Mouse (Mus musculus): ENCODE results near the gene Irak1bp1. TPM values are rescaled to one million over a fixed set of nuclear protein-coding genes. Genes with fewer than 3 reads are reported as not detected.

Gene Irak1bp1
- total and polyA plus RNA-seq, 2 experiments, result 1.3 to 1.6 TPM

DNA sequence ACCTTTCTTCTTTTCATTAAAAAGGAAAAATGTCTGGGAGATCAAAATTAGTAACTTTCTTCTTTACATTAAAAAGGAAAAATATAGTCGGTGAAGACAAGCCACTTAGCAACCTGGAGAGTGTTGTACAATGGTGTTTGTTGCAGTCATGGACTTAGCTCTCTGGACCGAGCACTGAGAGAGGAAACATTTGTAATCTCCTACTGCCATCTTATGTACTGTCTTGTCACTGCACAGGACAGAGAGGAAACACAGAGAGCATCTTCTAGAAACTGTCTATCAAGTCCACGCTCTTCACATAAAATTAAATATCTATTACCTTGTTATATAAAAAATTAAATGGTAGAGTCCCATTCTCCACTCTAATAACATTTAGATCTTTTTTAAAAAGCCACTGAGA is 14.8 kb upstream of the Irak1bp1 start:
- Histone ChIP-seq H3K79me2 (ENCODE audit: control insufficient read depth, insufficient read depth, low read length) (no peaks in the 10 kb centered on the region), H3K27me3 (ENCODE audit: control insufficient read depth, insufficient read depth, low read length) (no peaks in the 10 kb centered on the region), H3K27ac (replicated peaks; ENCODE audit: insufficient read depth, low read depth, low read length) (no peak overlapping the region), H3K4me1 (ENCODE audit: control insufficient read depth, insufficient read depth, low read length) (no peaks in the 10 kb centered on the region), H3K4me3 (ENCODE audit: insufficient read depth, low read depth, low read length) (no peak overlapping the region), H3K36me3 (ENCODE audit: control insufficient read depth, insufficient read depth, low read length) (no peaks in the 10 kb centered on the region), H3K9ac (ENCODE audit: low read depth, low read length) (no peak overlapping the region)
- peak; percentile 44 for DNase-seq (ENCODE audit: extremely low read depth, low read depth, low spot score)
- TF ChIP-seq POLR2A (IDR thresholded peaks at IDR 0.05; ENCODE audit: extremely low read depth, insufficient read depth, low read length), result no peak
- peak; percentile 26; the same call in 1 of the 2 replicates for TF ChIP-seq CTCF (IDR thresholded peaks at IDR 0.05; ENCODE audit: low read depth, low read length)
- WGBS, result 43% methylated on average over 3 of the region's 3 CpGs

DNA sequence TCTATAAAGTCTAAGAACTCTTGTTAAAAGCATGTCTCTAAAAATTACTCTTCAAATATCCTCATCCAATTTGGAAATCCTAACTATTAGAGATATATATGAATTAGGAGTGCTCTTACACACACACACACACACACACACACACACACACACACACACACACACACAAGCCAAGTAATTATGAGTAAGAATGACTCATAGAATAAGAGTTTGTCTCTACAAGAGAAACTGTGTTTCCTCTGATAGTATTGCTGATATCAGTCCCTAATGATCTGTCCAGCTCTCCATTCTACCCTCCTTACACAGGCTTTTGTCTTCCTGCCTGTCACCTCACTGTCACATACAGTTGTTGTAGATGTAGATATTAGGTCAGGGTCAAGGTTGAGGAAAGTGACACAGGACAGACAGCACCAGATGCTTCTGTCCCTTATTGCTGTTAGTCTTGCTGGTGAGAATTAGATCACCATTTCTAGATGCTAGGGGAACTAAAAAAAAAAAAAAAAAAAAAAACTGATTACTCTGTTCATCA is 14.0 kb upstream of the Irak1bp1 start:
- TF ChIP-seq POLR2A (IDR thresholded peaks at IDR 0.05; ENCODE audit: extremely low read depth, insufficient read depth, low read length), result no peak
- no peak for TF ChIP-seq CTCF (IDR thresholded peaks at IDR 0.05; ENCODE audit: low read depth, low read length)
- Histone ChIP-seq H3K36me3 (ENCODE audit: control insufficient read depth, insufficient read depth, low read length) (no peaks in the 10 kb centered on the region), H3K79me2 (ENCODE audit: control insufficient read depth, insufficient read depth, low read length) (no peaks in the 10 kb centered on the region), H3K4me1 (ENCODE audit: control insufficient read depth, insufficient read depth, low read length) (no peaks in the 10 kb centered on the region), H3K27ac (replicated peaks; ENCODE audit: insufficient read depth, low read depth, low read length) (no peak overlapping the region), H3K9ac (ENCODE audit: low read depth, low read length) (no peak overlapping the region), H3K27me3 (ENCODE audit: control insufficient read depth, insufficient read depth, low read length) (no peaks in the 10 kb centered on the region), H3K4me3 (ENCODE audit: insufficient read depth, low read depth, low read length) (no peak overlapping the region)
- no peak for DNase-seq (ENCODE audit: extremely low read depth, low read depth, low spot score)

DNA sequence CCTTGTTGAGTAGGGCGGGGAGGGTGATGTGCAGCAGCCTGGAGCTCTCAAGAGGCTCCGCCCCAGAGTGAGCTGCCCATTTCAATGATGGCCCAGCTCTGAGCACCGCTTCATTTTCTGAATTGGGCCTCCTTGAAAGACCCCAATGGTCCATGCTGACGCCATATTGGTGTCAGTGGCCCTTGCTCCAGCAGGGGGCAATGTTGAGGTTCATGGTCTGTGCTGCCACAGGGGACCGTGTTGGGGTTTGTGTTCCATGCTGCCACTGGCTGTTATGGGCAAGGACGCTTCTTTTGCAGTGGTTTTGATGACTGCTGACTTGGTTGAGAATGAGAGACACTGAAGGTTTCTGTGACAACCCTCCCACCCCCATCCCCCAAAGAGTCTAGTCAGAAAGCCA is 2.9 kb upstream of the Irak1bp1 start:
- H3K79me2 ChIP-seq (ENCODE audit: control insufficient read depth, insufficient read depth, low read length), result no peaks in the 10 kb centered on the region
- no peaks in the 10 kb centered on the region for H3K36me3 ChIP-seq (ENCODE audit: control insufficient read depth, insufficient read depth, low read length)
- WGBS, result 94% methylated on average over 6 of the region's 6 CpGs
- H3K27me3 ChIP-seq (ENCODE audit: control insufficient read depth, insufficient read depth, low read length), result no peaks in the 10 kb centered on the region
- TF ChIP-seq POLR2A (IDR thresholded peaks at IDR 0.05; ENCODE audit: extremely low read depth, insufficient read depth, low read length), result no peak
- TF ChIP-seq CTCF (IDR thresholded peaks at IDR 0.05; ENCODE audit: low read depth, low read length), result no peak
- no peak overlapping the region for H3K9ac ChIP-seq (ENCODE audit: low read depth, low read length)
- no peak for DNase-seq (ENCODE audit: extremely low read depth, low read depth, low spot score)
- no peak overlapping the region for H3K4me3 ChIP-seq (ENCODE audit: insufficient read depth, low read depth, low read length)
- no peaks in the 10 kb centered on the region for H3K4me1 ChIP-seq (ENCODE audit: control insufficient read depth, insufficient read depth, low read length)
- H3K27ac ChIP-seq (replicated peaks; ENCODE audit: insufficient read depth, low read depth, low read length), result no peak overlapping the region

DNA sequence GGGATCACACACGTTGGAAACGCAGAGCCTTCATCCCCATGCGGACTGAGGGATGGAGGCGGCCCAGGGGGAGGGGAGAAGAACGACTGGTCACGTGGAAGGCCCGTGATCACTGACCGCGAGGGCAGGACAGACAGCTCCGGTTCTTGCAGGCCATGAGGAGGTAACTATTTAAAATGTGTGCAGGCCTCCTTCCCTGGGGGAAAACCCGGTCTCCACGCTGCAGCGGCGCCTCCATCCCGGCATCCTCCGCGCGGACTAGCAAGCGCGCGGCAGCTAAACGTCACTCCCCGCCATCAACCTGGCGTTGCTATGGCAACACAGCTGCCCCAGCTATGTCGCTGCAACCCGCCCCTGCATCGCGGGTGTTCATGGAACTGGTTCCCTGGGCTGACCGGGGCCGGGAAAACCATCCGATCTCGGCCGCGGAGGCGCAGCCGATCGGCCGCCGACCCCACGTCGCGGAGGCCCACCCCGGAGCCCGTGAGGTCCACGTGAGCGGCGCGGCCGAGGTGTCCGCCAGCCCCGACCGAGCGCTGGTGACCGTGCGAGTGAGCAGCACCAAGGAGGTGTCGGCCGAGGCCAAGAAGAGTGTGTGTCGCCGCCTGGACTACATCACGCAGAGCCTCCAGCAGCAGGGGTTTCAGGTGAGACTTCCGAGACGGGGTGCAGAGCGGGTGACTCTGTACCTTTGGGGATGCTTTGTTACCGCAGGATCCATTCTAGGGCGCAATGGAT is 522 bp downstream of the Irak1bp1 start:
- no peaks in the 10 kb centered on the region for H3K4me1 ChIP-seq (ENCODE audit: control insufficient read depth, insufficient read depth, low read length)
- TF ChIP-seq POLR2A (IDR thresholded peaks at IDR 0.05; ENCODE audit: extremely low read depth, insufficient read depth, low read length) (no peak), CTCF (IDR thresholded peaks at IDR 0.05; ENCODE audit: low read depth, low read length) (no peak)
- H3K4me3 ChIP-seq (ENCODE audit: insufficient read depth, low read depth, low read length), result peak overlapping the region; percentile 77
- no peaks in the 10 kb centered on the region for H3K36me3 ChIP-seq (ENCODE audit: control insufficient read depth, insufficient read depth, low read length)
- no peak overlapping the region for H3K27ac ChIP-seq (replicated peaks; ENCODE audit: insufficient read depth, low read depth, low read length)
- WGBS, result under 1% methylated on average over 65 of the region's 65 CpGs
- peak overlapping the region; percentile 69 for H3K9ac ChIP-seq (ENCODE audit: low read depth, low read length)
- H3K79me2 ChIP-seq (ENCODE audit: control insufficient read depth, insufficient read depth, low read length), result no peaks in the 10 kb centered on the region
- H3K27me3 ChIP-seq (ENCODE audit: control insufficient read depth, insufficient read depth, low read length), result no peaks in the 10 kb centered on the region
- DNase-seq (ENCODE audit: extremely low read depth, low read depth, low spot score), result peak; percentile 77

DNA sequence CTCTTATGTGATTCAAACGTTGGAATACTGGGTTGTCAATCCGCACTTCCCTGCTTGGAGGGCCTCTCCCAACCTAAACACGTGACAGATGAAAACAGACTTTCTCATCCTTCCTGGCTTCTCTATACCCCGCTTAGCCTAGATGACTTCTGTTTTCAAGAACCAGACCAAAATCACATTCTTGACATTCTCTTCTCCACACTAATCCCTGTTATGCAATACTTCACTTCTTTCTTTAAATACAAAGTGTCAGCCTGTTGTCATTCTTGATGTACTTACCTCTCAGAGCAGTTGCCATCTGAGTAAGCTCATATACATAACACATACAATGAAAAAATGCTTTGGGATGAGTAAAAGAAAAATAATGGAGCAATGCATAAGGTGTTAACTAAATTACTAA is 2.6 kb downstream of the Irak1bp1 start:
- H3K79me2 ChIP-seq (ENCODE audit: control insufficient read depth, insufficient read depth, low read length), result no peaks in the 10 kb centered on the region
- H3K27ac ChIP-seq (replicated peaks; ENCODE audit: insufficient read depth, low read depth, low read length), result no peak overlapping the region
- WGBS, result 70% methylated on average over 4 of the region's 4 CpGs
- no peaks in the 10 kb centered on the region for H3K27me3 ChIP-seq (ENCODE audit: control insufficient read depth, insufficient read depth, low read length)
- H3K9ac ChIP-seq (ENCODE audit: low read depth, low read length), result no peak overlapping the region
- TF ChIP-seq POLR2A (IDR thresholded peaks at IDR 0.05; ENCODE audit: extremely low read depth, insufficient read depth, low read length) (no peak), CTCF (IDR thresholded peaks at IDR 0.05; ENCODE audit: low read depth, low read length) (no peak)
- H3K4me1 ChIP-seq (ENCODE audit: control insufficient read depth, insufficient read depth, low read length), result no peaks in the 10 kb centered on the region
- no peaks in the 10 kb centered on the region for H3K36me3 ChIP-seq (ENCODE audit: control insufficient read depth, insufficient read depth, low read length)
- no peak for DNase-seq (ENCODE audit: extremely low read depth, low read depth, low spot score)
- H3K4me3 ChIP-seq (ENCODE audit: insufficient read depth, low read depth, low read length), result no peak overlapping the region

DNA sequence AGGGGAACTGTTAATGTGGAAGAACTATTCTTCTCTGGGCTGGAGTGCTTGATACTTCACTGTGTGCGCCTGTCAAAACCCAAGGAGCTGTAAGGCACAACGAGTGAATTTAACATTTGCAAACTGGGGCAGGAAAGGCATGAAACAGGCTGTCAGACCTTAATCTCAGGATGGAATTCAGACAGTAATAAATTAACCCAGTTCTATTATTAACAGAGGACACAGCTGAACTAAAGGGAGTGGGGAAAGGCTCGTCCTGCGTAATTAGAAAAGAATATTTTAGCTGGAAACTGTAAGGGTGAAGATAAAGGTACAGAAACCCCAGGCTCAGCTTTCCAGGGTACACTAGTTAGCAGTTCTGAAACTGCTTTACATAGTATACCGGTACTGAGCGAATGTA is 6.6 kb downstream of the Irak1bp1 start:
- 84% methylated on average over 6 of the region's 6 CpGs for WGBS
- Histone ChIP-seq H3K9ac (ENCODE audit: low read depth, low read length) (no peak overlapping the region), H3K27ac (replicated peaks; ENCODE audit: insufficient read depth, low read depth, low read length) (no peak overlapping the region), H3K79me2 (ENCODE audit: control insufficient read depth, insufficient read depth, low read length) (no peaks in the 10 kb centered on the region), H3K36me3 (ENCODE audit: control insufficient read depth, insufficient read depth, low read length) (no peaks in the 10 kb centered on the region; the same call in 1 of the 2 replicates), H3K27me3 (ENCODE audit: control insufficient read depth, insufficient read depth, low read length) (no peaks in the 10 kb centered on the region), H3K4me1 (ENCODE audit: control insufficient read depth, insufficient read depth, low read length) (no peaks in the 10 kb centered on the region), H3K4me3 (ENCODE audit: insufficient read depth, low read depth, low read length) (no peak overlapping the region)
- DNase-seq (ENCODE audit: extremely low read depth, low read depth, low spot score), result no peak
- TF ChIP-seq CTCF (IDR thresholded peaks at IDR 0.05; ENCODE audit: low read depth, low read length), result no peak
- no peak for TF ChIP-seq POLR2A (IDR thresholded peaks at IDR 0.05; ENCODE audit: extremely low read depth, insufficient read depth, low read length)

Measured in liver, adult 2 months (tissue).